Mouse (Mus musculus): ENCODE data around the gene Nabp2.
A peak's percentile ranks its signal among the peaks of the same experiment; 100 is the strongest.

The Nabp2 gene

DNA sequence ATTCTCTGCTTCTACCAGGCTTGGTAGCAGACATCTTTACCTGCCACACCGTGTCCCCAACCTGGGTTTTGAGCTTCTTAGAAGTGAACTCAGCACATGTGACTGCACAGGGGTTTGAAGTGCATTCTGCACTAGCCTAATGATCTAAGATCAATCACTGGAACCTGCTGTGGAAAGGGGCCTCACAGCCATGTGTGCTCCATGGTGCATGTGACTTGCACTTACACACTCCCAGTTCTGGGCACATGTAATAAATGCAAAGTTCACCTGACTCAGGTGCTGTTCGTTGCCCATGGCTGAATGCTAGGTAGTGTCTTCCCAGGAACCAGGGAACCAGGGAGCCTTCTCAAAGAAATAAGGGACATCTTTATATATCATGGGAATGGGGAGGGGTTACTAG, 22.1 kb upstream of the Nabp2 start:
- no peak for DNase-seq (ENCODE audit: extremely low read depth, low read depth, low spot score)

DNA sequence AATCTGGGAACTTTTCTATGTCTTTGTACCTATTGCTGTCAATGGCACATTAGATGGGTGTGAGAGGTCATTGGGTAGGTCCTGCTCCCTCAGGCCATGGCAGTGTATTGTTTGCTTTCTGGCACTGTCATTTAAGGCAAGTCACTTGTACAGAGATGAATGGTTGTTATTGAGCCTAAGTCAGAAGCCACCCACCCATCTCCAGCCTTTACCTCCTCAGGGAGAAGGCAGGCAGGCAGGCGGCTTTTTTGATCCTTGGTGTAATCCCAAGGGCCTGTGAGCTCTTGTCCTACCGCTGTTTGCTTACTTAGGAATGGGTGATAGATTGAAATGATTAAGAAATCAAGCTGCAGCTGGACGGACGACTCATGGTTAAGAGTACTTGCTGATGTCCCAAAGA, 18.2 kb upstream of the Nabp2 start:
- DNase-seq (ENCODE audit: extremely low read depth, low read depth, low spot score): peak; percentile 81

DNA sequence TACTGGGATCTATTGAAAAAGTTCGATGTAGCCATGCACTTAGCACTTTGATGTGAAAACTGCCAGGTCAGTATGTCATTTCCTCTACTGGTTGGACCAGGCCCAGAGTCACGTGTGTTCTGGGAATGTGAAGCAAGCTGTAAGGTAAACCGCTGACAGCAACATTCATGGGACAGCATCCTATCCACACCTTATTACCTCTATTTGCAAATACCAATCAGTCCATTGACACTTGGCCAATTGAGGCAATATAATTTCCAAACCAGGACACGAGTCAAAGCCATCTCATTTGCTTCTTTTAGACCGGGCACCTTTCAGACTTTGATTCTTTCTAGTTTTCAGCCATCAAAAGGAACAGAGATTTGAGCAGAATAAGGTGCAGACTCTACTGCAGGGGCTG, 17.8 kb upstream of the Nabp2 start:
- peak; percentile 76 for DNase-seq (ENCODE audit: extremely low read depth, low read depth, low spot score)

DNA sequence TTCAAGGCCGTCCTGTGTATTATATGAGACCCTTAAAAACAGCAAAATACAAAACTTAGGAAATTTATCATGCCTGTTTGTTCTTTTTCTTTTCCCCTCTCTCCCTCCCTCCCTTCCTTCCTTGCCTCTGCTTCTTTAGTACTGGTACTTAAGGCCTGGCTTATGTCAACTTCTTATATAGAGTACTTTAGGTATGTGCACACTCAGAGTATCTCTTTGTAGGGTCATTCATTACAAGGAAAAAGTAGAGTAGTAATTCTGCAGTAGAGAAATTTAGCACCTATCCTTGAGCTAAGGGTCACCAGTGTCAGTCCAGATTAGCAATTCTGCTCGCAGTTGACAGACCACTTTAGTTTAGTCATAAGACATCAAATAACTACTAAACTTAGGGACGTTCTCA, 14.0 kb upstream of the Nabp2 start:
- no peak for DNase-seq (ENCODE audit: extremely low read depth, low read depth, low spot score)

DNA sequence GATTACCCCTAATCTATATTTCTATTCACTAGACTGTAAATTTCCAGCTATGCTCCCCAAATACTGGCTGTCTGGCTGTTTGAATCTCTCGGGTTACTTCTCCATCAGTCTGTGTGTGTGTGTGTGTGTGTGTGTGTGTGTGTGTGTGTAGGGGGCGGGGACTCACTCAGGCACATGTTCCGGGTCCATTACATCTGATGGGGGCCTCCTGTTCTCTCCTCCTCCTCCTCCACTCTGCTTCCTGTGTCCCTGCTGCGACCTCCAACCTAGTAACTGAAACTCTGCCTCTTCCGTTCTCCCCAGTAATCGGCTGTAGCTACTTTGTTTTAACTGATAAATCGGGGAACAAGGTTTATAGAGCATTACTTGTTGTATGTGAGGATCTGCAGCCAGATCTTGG, 13.3 kb upstream of the Nabp2 start:
- DNase-seq (ENCODE audit: extremely low read depth, low read depth, low spot score): no peak

DNA sequence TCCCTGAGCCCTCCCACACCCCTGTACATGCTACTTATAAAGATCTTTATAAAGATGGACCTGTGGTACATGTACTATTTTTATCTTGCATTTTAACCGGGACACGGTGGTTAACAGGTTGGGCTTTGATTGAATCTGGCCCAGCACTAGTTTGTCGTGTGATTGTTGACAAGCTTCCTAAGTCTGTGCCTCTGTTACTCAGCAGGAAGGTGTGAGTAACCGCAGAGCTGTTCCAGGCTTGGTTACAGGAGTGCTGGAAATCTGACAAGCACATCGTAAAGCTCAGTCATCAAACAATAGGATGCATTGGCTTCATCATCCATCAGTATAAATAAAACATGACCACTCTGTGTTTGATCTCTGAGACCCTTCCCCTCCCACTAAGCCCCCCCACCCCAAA, 11.1 kb upstream of the Nabp2 start:
- no peak for DNase-seq (ENCODE audit: extremely low read depth, low read depth, low spot score)

DNA sequence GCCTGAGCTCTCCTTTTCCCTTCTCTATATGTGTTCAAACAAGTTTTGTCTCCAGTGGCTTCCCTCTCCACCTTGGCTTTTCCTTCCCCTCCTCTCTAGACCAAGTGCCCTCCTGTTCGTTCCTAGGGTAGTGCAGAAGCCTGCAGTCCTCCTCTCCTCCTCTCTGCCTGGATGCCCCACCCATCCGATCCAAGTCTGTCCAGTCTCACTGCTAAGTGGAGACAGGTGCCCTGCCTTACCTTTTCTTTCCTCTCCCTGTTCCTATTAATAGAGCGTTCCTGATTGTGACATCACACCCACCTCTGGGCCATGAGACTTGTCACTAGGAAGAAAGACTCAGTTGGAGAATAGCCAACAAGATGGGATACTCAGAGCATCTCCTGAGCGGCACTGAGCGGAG, 3.6 kb upstream of the Nabp2 start:
- no peak for DNase-seq (ENCODE audit: extremely low read depth, low read depth, low spot score)

DNA sequence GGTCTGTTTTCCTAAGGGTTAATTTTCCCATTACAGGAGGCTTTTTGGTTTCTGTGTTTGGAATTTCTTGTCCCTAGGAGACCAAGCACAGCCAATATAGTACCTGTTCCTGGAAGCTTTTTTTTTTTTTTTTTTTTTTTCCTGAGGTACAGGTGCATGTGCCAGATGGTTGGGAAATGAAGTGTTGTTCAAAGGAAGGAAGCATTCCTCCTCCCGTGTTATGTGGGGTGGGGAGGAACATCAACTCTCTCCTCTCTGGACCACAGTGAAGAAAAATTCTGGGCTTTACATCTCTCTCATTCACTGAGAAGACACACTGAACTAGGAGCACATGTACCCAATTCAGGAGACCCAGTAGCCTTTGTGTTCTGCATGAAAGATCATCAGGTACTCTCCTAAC, 1.8 kb upstream of the Nabp2 start:
- no peak for DNase-seq (ENCODE audit: extremely low read depth, low read depth, low spot score)

DNA sequence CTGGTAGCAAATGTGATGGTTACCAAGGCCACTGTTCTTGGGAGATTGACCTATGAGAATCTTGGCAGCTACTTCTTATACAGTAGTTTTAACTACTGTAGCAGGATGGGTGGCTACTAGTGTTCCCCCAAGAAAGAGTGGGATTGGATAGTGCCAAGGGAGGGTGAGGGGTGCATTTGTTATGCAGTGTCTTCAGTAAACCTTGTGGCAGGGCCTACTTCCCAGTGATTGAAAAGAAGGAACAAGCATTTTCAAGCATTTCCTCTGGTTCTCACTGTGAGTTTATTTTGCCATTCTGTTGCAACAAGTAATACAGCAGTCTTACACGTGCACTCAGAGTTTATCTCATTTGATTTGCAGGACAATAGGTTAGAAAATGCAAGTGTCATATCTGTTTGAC, 1.3 kb upstream of the Nabp2 start:
- DNase-seq (ENCODE audit: extremely low read depth, low read depth, low spot score): no peak

DNA sequence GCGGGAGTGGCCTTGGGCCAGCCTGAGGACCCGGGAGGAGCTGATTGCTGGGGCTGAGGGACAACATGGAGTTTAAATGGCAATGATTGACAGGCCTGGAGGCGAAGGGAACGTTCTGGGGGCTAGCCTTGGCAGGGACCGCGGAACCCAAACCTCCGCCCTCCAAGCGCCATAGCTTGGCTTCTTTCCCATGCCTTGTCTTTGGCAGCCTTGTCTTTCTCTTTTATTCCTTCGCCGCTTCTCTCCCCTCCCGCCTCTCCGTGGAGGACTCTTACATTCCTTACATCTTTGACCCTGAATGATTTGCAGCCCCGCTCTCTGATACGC, 726 bp upstream of the Nabp2 start:
- no peak for DNase-seq (ENCODE audit: extremely low read depth, low read depth, low spot score)

DNA sequence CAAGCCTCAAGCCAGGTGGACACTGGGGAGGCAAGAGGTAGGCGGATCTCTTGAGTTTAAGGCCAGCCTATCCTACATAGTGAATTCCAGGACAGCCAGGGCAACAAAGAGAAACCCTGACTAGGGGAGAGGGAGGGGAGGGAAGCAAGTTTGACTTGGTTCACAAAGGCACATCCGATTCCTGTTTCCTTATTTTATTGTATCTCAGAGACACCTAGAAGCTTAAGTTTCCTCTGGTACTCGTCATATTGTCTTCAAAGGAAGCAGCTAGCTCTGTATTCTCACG, 789 bp downstream of the Nabp2 start:
- DNase-seq (ENCODE audit: extremely low read depth, low read depth, low spot score): no peak

DNA sequence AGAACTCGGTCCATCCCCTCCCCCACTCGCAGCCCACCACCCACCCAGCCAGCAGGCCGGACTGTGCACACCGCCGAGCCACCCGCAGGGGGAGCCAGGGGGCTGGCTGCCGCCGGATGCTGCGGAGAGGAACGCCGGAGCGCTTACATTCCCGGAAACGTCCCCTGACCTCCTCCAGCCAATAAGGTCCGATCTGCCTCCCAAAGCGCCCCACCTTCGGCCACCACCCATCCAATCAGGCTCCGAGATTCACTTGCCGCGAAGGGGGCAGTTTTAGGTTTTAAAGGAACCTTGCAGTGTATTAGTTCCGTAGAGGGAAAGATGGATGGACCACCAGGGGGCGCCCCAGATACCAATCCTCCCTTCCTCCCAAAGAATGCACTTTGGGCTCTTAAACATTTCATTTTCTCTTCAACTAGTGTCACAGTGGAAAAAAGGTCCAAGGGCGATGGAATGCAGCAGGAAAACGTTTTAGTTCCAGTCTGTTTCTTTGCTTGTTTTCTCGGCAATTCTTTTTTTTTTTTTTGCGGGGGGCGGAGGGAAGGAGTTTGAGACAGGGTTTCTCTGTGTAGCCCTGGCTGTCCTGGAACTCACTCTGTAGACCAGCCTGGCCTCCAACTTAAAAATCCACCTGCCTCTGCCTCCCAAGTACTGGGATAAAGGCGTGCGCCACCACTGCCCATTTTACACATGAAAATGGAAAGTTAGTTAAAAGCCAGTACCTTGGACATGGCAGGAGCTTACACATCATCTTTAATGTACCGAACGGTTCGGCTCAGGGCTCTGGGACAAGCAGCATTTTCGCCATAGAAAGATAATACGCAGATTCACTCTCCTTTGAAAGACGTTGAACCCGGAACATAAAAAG, 1.4 kb downstream of the Nabp2 start:
- DNase-seq (ENCODE audit: extremely low read depth, low read depth, low spot score): peak; percentile 86

DNA sequence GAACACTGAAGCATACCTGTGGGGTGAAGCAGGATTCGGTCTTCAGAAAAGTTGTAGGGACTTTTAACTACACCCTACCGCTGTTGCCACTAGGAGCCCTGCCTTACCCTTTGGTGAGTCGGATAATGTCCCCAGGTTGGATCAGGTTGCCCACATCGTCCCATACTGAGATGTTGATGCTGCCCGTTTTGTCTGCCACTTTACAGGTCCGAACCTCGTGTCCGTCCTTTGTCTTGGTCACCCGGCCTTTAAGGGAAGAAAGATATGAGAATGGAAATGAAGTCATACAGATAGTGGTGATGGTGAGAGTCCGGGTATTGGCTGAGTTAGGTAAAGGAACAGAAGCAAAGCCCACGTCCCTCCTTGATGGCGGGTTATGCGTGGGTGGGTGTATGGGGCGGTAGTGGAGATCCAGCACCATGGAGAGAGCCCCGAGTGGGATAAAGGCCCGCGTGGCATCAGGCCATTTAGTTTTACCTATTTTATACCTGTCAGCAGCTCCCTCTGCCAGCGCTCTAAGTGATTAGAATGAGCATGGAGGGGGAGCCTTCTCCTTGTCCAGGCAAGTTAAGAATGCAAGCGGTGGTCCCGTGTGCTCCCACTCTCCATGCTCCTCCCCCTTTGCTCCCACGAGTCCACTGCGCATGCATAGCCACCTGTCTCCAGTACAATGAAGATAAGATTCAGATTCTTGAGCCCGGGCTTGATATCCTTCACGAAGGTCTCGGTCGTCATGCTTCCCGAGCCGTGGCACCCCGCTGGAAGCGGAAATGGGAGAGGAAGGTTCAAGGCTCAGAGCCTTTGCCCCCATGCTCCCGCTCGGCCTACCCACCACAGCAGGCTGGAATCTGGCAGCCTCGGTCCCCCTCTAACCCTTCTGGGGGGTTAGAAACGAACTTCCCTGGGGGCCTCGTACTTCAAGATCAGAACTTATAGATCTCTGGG, 2.4 kb downstream of the Nabp2 start:
- no peak for DNase-seq (ENCODE audit: extremely low read depth, low read depth, low spot score)

DNA sequence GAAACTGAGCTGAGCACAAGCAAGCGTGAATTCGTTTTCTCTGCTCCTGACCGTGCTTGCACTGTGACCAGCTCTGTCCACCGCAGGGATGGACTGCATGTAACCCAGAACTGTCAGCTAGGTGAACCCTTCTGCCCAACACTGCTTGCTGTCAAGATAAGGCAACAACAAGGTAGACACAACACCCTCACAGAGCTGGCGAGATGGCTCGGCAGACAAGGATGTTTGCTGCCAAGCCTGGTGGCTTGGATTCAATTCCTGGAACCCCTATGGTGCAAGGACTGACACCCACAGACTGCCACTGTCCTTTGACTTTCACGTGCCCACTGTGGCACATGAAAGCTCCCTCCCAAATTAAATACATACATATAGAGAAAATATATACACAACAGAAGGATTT, 7.4 kb downstream of the Nabp2 start:
- DNase-seq (ENCODE audit: extremely low read depth, low read depth, low spot score): no peak

DNA sequence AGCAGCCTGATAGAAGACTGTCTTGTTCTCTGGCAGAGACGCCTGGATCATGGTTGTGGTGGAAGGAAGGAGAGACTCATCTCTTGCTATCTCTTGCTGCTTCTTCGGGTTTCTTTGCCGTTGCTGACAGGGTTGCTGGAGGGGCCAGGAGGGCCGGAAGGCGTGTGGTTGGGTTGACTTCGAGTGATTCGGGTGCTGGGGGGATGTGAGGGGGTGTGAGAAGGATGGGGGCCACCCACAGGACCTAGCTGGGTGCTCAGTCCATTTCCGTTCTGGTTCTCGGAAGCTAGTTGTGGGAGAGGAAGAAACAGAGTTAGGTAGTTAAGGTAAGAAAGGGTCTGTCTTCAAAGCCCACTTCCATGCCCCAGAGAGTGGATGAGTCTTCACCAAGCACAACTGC, 9.7 kb downstream of the Nabp2 start:
- no peak for DNase-seq (ENCODE audit: extremely low read depth, low read depth, low spot score)

DNA sequence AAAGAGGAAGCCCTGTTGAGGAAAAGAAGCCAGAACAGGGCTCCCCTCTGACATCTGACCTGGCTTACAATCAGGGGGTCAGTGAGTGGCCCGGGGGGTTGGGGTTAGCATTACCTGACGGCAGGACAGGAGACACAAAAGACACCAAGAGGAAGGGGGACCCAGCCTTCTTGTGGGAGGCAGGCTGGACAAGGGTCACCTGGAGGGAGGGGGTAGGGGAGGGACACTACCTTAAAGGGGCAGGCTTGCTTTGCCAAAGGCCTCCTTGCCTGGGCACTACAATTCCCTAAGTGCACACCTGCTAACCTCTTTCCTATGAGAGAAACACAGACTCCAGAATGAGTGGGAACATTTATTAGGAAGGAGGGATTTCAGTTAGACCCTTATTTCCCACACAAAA, 10.2 kb downstream of the Nabp2 start, which contains the start of gene Slc39a5:
Gene Slc39a5 (minus strand): TSS at position 174 of the 400 bp plus-strand sequence.
- DNase-seq (ENCODE audit: extremely low read depth, low read depth, low spot score): no peak

DNA sequence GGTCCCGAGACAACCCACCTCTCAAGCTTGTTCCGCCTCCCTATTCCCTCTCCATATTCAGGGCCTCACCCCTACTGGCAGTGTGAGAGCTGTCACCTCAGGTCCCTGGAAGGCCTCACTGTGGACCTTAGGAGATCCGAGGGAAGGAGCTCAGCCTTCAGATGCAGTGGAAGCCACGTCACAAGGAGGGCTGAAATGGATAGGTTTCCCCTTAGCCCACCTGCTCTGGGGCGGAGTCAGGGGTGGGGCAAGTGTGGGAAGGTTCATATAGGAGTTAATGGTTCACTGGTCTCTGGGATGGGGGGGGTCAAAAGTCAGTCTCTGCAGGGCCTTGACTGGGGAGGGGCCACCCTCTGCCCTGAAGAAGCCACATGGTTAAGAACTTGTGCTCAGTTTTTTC, 11.0 kb downstream of the Nabp2 start:
- DNase-seq (ENCODE audit: extremely low read depth, low read depth, low spot score): no peak

DNA sequence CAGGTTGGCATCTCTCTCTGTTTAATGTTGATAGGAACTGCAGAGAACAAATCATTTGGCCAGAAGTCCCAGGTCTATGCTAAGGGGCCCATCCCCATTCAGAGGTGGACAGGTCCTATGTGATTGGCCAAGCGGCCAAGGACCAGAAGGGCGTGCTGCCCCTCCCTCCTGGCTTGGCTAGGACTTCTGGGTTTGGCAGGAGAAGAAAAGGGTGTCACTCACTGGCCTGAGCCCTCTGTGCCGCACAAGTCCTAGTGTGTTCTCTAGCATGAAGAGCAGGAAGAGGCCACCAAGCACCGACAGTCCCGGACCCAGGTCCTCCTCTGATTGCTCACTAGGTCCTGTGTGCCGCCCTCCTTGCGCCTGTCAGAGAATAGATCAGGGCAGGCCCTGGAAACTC, 13.8 kb downstream of the Nabp2 start:
- DNase-seq (ENCODE audit: extremely low read depth, low read depth, low spot score): no peak

DNA sequence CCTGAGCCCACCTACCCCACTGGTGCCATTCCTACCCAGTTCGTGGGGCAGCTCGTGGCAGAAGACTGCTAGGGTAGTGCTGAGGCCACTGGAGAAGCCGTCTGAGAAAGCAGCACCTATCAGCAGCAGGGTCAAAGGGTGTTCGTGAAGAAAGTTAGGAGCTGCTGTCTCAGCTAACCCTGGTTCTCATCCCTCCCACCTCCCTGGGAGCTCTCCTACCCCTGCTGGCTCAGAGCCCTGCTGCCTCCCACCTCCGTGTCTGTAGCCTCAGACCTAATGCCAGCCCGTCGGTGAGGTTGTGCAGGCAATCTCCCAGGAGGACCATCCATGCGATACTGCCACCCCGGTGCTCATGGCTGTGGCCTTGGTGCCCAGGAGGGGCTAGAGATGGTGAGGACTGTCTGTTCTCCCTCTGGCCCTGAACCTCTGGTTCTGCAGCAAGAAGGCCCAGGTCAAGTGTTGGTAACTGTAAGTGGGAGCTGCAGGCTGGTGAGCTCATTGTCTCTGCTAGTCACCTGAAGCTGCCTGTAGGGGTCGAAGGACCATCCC, 14.5 kb downstream of the Nabp2 start:
- DNase-seq (ENCODE audit: extremely low read depth, low read depth, low spot score): no peak

DNA sequence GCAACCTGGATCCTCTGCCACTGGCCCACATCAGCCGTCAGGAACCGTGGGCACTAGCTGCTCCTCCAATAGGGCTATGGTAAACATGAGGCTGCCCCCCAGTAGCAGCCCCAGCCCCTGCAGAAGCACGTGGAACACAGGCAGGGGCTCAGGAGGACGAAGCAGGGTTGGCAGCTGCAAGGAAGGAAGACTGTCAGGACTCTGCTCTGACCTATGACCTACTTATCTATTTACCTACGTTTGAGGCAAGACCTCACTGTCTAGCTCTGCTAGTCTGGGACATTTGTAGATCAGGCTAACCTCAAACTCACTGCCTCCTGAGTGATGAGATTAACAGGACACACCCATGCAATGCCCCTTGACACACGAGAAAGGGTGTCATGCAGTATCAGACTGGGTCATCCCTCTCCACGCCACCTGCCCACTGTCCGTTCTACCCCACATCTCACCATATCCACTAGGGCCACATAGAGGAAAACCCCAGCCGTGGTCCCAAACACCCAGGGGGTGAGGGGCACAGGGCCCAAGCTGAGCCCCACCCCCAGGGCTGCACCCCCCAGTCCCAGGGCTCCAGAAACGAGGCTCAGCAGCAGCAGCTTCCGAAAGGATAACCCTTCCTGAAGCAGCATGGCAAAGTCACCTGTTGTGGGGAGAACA, 15.1 kb downstream of the Nabp2 start:
- DNase-seq (ENCODE audit: extremely low read depth, low read depth, low spot score): no peak

DNA sequence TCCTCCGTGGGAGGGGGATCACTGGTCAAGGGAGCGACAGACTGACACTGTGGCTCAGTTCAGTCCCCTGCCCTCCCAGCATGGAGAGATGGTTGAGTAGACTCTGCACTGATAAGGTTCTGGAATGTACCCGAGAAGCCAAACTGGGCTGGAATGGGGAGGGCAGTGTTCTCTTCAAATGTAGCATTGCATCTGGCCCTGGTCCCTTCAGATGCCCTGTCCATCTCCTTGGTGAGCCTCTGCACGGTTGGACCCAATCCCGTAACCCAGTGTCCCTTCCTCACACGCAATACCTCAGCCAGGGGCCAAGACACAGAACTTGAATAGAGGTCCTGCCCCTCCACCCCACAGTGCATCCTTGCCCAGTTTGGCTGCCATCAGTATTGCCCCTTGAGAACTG, 19.4 kb downstream of the Nabp2 start:
- no peak for DNase-seq (ENCODE audit: extremely low read depth, low read depth, low spot score)

DNA sequence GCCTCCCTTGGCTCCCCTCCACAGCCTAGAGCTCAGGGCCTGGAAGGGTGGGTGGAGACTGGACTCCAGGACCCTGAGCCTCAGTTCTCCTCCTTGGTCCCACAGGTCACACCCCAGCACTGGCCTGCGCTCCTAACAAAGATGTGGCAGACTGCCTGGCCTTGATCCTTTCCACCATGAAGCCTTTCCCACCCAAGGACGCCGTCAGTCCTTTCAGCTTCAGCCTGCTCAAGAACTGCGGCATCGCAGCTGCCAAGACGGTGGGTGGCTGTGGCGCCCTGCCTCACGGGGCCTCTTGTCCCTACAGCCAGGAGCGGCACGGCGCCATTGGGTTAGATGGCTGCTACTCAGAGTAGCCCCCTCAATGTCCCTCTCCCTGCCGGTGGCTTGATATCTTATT, 20.9 kb downstream of the Nabp2 start:
- no peak for DNase-seq (ENCODE audit: extremely low read depth, low read depth, low spot score)
